Mouse (Mus musculus): ENCODE measurements around the gene Rims1. TPM values are rescaled to one million over a fixed set of nuclear protein-coding genes. Genes with fewer than 3 reads are reported as not detected.

The Rims1 gene
- total and polyA plus RNA-seq, 3 experiments: 0.06 to 0.34 (median 0.29) TPM

- Histone ChIP-seq H3K79me2 (replicated peaks; ENCODE audit: control insufficient read depth, insufficient read depth, low read length) (no peaks in the 10 kb centered on the region), H3K27ac (no peak overlapping the region), H3K4me3 (no peak overlapping the region), H3K4me1 (ENCODE audit: control insufficient read depth, insufficient read depth, low read length) (no peaks in the 10 kb centered on the region), H3K9ac (ENCODE audit: low read depth, low read length) (no peak overlapping the region), H3K27me3 (ENCODE audit: control insufficient read depth, insufficient read depth, low read length) (no peaks in the 10 kb centered on the region), H3K36me3 (ENCODE audit: control insufficient read depth, insufficient read depth, low read length) (no peaks in the 10 kb centered on the region)
- WGBS: 72% methylated on average over 9 of the region's 9 CpGs
- DNase-seq: no peak
- TF ChIP-seq POLR2A (IDR thresholded peaks at IDR 0.05; ENCODE audit: insufficient read depth, low read depth, low read length): no peak
- TF ChIP-seq EP300 (IDR thresholded peaks at IDR 0.05; ENCODE audit: insufficient read depth, low read depth, low read length): no peak
- TF ChIP-seq CTCF (IDR thresholded peaks at IDR 0.05): no peak
- intact Hi-C loops (cut with DNase I): no loop called here
Measured at GRCm38 (mm10) chr1:22338914-22339313, 466.9 kb downstream of the Rims1 start.

- 56% methylated on average over 6 of the region's 6 CpGs for WGBS
Measured at GRCm38 (mm10) chr1:22320941-22321676, 484.7 kb downstream of the Rims1 start.

GRCm38 (mm10) chr1:22315537-22315936 lies 490.3 kb downstream of the Rims1 start:
- no peak overlapping the region for H3K9ac ChIP-seq (ENCODE audit: low read depth, low read length)
- no peaks in the 10 kb centered on the region for H3K4me1 ChIP-seq (ENCODE audit: control insufficient read depth, insufficient read depth, low read length)
- H3K36me3 ChIP-seq (ENCODE audit: control insufficient read depth, insufficient read depth, low read length): no peaks in the 10 kb centered on the region
- TF ChIP-seq CTCF (IDR thresholded peaks at IDR 0.05): no peak
- no peak for TF ChIP-seq EP300 (IDR thresholded peaks at IDR 0.05; ENCODE audit: insufficient read depth, low read depth, low read length)
- H3K4me3 ChIP-seq: no peak overlapping the region
- intact Hi-C loops (cut with DNase I): no loop called here
- H3K79me2 ChIP-seq (replicated peaks; ENCODE audit: control insufficient read depth, insufficient read depth, low read length): no peaks in the 10 kb centered on the region
- 30% methylated on average over 2 of the region's 2 CpGs for WGBS
- no peaks in the 10 kb centered on the region for H3K27me3 ChIP-seq (ENCODE audit: control insufficient read depth, insufficient read depth, low read length)
- no peak for DNase-seq
- no peak overlapping the region for H3K27ac ChIP-seq

More at GRCm38 (mm10) chr1:22320941-22321676, 484.7 kb downstream of the Rims1 start:
- Histone ChIP-seq H3K27ac (no peak overlapping the region), H3K27me3 (ENCODE audit: control insufficient read depth, insufficient read depth, low read length) (no peaks in the 10 kb centered on the region), H3K9ac (ENCODE audit: low read depth, low read length) (no peak overlapping the region), H3K79me2 (replicated peaks; ENCODE audit: control insufficient read depth, insufficient read depth, low read length) (no peaks in the 10 kb centered on the region), H3K4me3 (no peak overlapping the region), H3K36me3 (ENCODE audit: control insufficient read depth, insufficient read depth, low read length) (no peaks in the 10 kb centered on the region), H3K4me1 (ENCODE audit: control insufficient read depth, insufficient read depth, low read length) (no peaks in the 10 kb centered on the region)
- DNase-seq: no peak
- intact Hi-C loops (cut with DNase I): no loop called here
- TF ChIP-seq EP300 (IDR thresholded peaks at IDR 0.05; ENCODE audit: insufficient read depth, low read depth, low read length): no peak

- no peaks in the 10 kb centered on the region for H3K27me3 ChIP-seq (ENCODE audit: control insufficient read depth, insufficient read depth, low read length)
- no peak overlapping the region for H3K27ac ChIP-seq
- H3K9ac ChIP-seq (ENCODE audit: low read depth, low read length): no peak overlapping the region
- H3K79me2 ChIP-seq (replicated peaks; ENCODE audit: control insufficient read depth, insufficient read depth, low read length): no peaks in the 10 kb centered on the region
- 83% methylated on average over 7 of the region's 7 CpGs for WGBS
- no peak overlapping the region for H3K4me3 ChIP-seq
- DNase-seq: no peak
- no peaks in the 10 kb centered on the region for H3K36me3 ChIP-seq (ENCODE audit: control insufficient read depth, insufficient read depth, low read length)
- no peaks in the 10 kb centered on the region for H3K4me1 ChIP-seq (ENCODE audit: control insufficient read depth, insufficient read depth, low read length)
- intact Hi-C loops (cut with DNase I): no loop called here
- no peak for TF ChIP-seq CTCF (IDR thresholded peaks at IDR 0.05)
- no peak for TF ChIP-seq POLR2A (IDR thresholded peaks at IDR 0.05; ENCODE audit: insufficient read depth, low read depth, low read length)
- TF ChIP-seq EP300 (IDR thresholded peaks at IDR 0.05; ENCODE audit: insufficient read depth, low read depth, low read length): no peak
Measured at GRCm38 (mm10) chr1:22311471-22311870, 494.3 kb downstream of the Rims1 start.

- no peak for DNase-seq
- H3K27me3 ChIP-seq (ENCODE audit: control insufficient read depth, insufficient read depth, low read length): no peaks in the 10 kb centered on the region
- H3K4me3 ChIP-seq: no peak overlapping the region
- H3K79me2 ChIP-seq (replicated peaks; ENCODE audit: control insufficient read depth, insufficient read depth, low read length): no peaks in the 10 kb centered on the region
- H3K36me3 ChIP-seq (ENCODE audit: control insufficient read depth, insufficient read depth, low read length): no peaks in the 10 kb centered on the region
- WGBS: 73% methylated on average over 5 of the region's 5 CpGs
- H3K9ac ChIP-seq (ENCODE audit: low read depth, low read length): no peak overlapping the region
- intact Hi-C loops (cut with DNase I): no loop called here
- no peak overlapping the region for H3K27ac ChIP-seq
- H3K4me1 ChIP-seq (ENCODE audit: control insufficient read depth, insufficient read depth, low read length): no peaks in the 10 kb centered on the region
- no peak for TF ChIP-seq EP300 (IDR thresholded peaks at IDR 0.05; ENCODE audit: insufficient read depth, low read depth, low read length)
- no peak for TF ChIP-seq CTCF (IDR thresholded peaks at IDR 0.05)
- no peak for TF ChIP-seq POLR2A (IDR thresholded peaks at IDR 0.05; ENCODE audit: insufficient read depth, low read depth, low read length)
Measured at GRCm38 (mm10) chr1:22306519-22306918, 499.3 kb downstream of the Rims1 start.

GRCm38 (mm10) chr1:22305932-22306331 lies 499.9 kb downstream of the Rims1 start:
- Histone ChIP-seq H3K4me3 (no peak overlapping the region), H3K9ac (ENCODE audit: low read depth, low read length) (no peak overlapping the region), H3K36me3 (ENCODE audit: control insufficient read depth, insufficient read depth, low read length) (no peaks in the 10 kb centered on the region), H3K4me1 (ENCODE audit: control insufficient read depth, insufficient read depth, low read length) (no peaks in the 10 kb centered on the region), H3K79me2 (replicated peaks; ENCODE audit: control insufficient read depth, insufficient read depth, low read length) (no peaks in the 10 kb centered on the region), H3K27ac (no peak overlapping the region), H3K27me3 (ENCODE audit: control insufficient read depth, insufficient read depth, low read length) (no peaks in the 10 kb centered on the region)
- WGBS: 67% methylated on average over 1 of the region's 1 CpGs
- intact Hi-C loops (cut with DNase I): no loop called here
- no peak for TF ChIP-seq POLR2A (IDR thresholded peaks at IDR 0.05; ENCODE audit: insufficient read depth, low read depth, low read length)
- no peak for TF ChIP-seq CTCF (IDR thresholded peaks at IDR 0.05)
- no peak for TF ChIP-seq EP300 (IDR thresholded peaks at IDR 0.05; ENCODE audit: insufficient read depth, low read depth, low read length)
- no peak for DNase-seq
